Mouse (Mus musculus): ENCODE data around the gene Serbp1. TPM values are rescaled to one million over a fixed set of nuclear protein-coding genes. Genes with fewer than 3 reads are reported as not detected.

Gene Serbp1
- total and polyA plus RNA-seq, 3 experiments, result 1,043 to 1,809 (median 1,049) TPM

DNA sequence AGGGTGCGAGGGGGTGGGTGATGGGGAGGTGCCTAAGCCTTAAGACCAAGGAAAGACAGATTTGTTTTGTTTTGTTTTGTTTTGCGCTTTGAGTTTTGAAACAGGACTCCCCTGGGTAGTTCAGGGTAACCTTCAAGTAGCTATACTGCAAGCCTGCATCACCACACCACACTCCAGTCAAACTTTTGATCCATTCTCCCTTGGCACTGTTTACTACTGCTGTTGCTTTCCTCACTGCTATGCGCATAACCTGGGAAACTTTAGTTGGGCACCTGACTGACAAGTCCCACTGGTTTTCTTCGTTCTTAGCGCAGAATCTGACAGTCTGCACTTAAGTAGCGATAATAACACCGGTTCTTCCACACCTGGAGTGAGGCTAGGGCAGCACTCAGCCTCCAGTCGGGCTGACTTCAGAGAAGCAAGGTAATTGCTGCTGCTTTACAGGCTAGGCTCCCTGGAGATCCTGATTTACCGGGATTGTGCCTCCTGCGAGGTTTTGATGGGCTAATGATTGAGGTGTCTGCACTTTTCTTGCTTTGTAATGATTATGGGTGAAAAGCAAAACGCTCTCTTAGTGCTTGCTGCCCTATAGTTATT, 8.0 kb upstream of the Serbp1 start:
- H3K9ac ChIP-seq (ENCODE audit: control insufficient read depth, low read depth, low read length, poor library complexity, severe bottlenecking), result no peak overlapping the region
- no peak overlapping the region for H3K27ac ChIP-seq (ENCODE audit: control insufficient read depth, low read depth, low read length)
- TF ChIP-seq TAL1 (IDR thresholded peaks at IDR 0.05; ENCODE audit: low read length), result no peak
- TF ChIP-seq GATA1 (IDR thresholded peaks at IDR 0.05; ENCODE audit: low read depth, low read length), result no peak
- no peak for TF ChIP-seq ZC3H11A (IDR thresholded peaks at IDR 0.05; ENCODE audit: low read depth, low read length)
- no peak for TF ChIP-seq TCF12 (IDR thresholded peaks at IDR 0.05; ENCODE audit: low read depth, low read length)
- no peak for TF ChIP-seq MXI1 (IDR thresholded peaks at IDR 0.05; ENCODE audit: low read depth, low read length)
- no peak for TF ChIP-seq TBP (IDR thresholded peaks at IDR 0.05; ENCODE audit: low read depth, low read length)
- no peak for TF ChIP-seq KAT2A (conservative IDR thresholded peaks at IDR 0.05; ENCODE audit: low read depth, low read length)
- TF ChIP-seq POLR2AphosphoS2 (IDR thresholded peaks at IDR 0.05; ENCODE audit: low read length), result no peak
- TF ChIP-seq RAD21 (IDR thresholded peaks at IDR 0.05; ENCODE audit: low read depth, low read length), result no peak
- TF ChIP-seq USF2 (IDR thresholded peaks at IDR 0.05; ENCODE audit: borderline replicate concordance in 1 of 2, insufficient read depth in 1 of 2, low read depth in 1 of 2, low read length in 2 of 2), result no peak
- TF ChIP-seq ETS1 (IDR thresholded peaks at IDR 0.05; ENCODE audit: low read depth, low read length), result no peak
- TF ChIP-seq ZKSCAN1 (IDR thresholded peaks at IDR 0.05; ENCODE audit: low read depth, low read length), result no peak
- TF ChIP-seq CTCF (IDR thresholded peaks at IDR 0.05 in 2 of 3, conservative IDR thresholded peaks at IDR 0.05 in 1 of 3; ENCODE audit: control insufficient read depth in 1 of 3, insufficient read depth in 1 of 3, low read depth in 2 of 3, low read length in 3 of 3, poor library complexity in 1 of 3, severe bottlenecking in 1 of 3), result no peak
- no peak for TF ChIP-seq ZNF384 (IDR thresholded peaks at IDR 0.05; ENCODE audit: low read depth, low read length)
- no peak for TF ChIP-seq BHLHE40 (IDR thresholded peaks at IDR 0.05; ENCODE audit: borderline replicate concordance, low read depth, low read length)
- TF ChIP-seq RCOR1 (IDR thresholded peaks at IDR 0.05; ENCODE audit: low read depth, low read length), result no peak
- H3K9me3 ChIP-seq (replicated peaks; ENCODE audit: insufficient read depth, low read length), result no peaks in the 10 kb centered on the region
- H3K79me2 ChIP-seq (ENCODE audit: control insufficient read depth, insufficient read depth, low read length, poor library complexity), result no peaks in the 10 kb centered on the region
- no peak overlapping the region for H3K4me3 ChIP-seq (ENCODE audit: control insufficient read depth in 1 of 2, insufficient read depth in 1 of 2, low read depth in 2 of 2, low read length in 2 of 2)
- peaks cover 0 to 2% of the 10 kb centered on the region in 2 experiments; a peak in 1 of 4 replicates for H3K36me3 ChIP-seq (ENCODE audit: control insufficient read depth in 1 of 2, insufficient read depth in 2 of 2, low read length in 2 of 2)
- no peak for DNase-seq (ENCODE audit: low read depth, low spot score)
- H3K27me3 ChIP-seq (ENCODE audit: control insufficient read depth in 1 of 2, insufficient read depth in 2 of 2, low read length in 2 of 2), result peaks cover 2 to 3% of the 10 kb centered on the region in 2 experiments; a peak in 3 of 4 replicates
- no peaks in the 10 kb centered on the region for H3K4me1 ChIP-seq (ENCODE audit: control insufficient read depth in 1 of 2, insufficient read depth in 2 of 2, low read length in 2 of 2)

DNA sequence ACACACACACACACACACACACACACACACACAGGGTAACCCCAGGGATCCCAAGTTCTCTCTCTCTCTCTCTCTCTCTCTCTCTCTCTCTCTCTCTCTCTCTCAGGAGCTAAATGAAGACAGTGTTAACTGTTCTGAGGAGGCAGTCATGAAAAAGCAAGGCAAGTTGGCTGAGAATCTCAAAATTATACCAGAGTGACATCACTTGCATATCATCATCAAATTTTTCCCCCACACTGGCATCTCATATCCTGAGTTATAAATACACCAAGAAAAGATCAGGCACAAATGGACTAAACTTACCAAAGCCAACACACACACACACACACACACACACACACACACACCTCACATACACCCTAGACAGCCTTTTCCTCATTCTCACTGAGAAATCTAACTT, 7.0 kb upstream of the Serbp1 start:
- no peak for TF ChIP-seq MAX (IDR thresholded peaks at IDR 0.05; ENCODE audit: low read length)
- TF ChIP-seq MXI1 (IDR thresholded peaks at IDR 0.05; ENCODE audit: low read depth, low read length), result no peak
- no peak for TF ChIP-seq POLR2AphosphoS2 (IDR thresholded peaks at IDR 0.05; ENCODE audit: low read length)
- TF ChIP-seq KAT2A (conservative IDR thresholded peaks at IDR 0.05; ENCODE audit: low read depth, low read length), result no peak
- TF ChIP-seq ZKSCAN1 (IDR thresholded peaks at IDR 0.05; ENCODE audit: low read depth, low read length), result no peak
- peaks cover 0 to 2% of the 10 kb centered on the region in 2 experiments; a peak in 1 of 4 replicates for H3K36me3 ChIP-seq (ENCODE audit: control insufficient read depth in 1 of 2, insufficient read depth in 2 of 2, low read length in 2 of 2)
- no peak overlapping the region for H3K9ac ChIP-seq (ENCODE audit: control insufficient read depth, low read depth, low read length, poor library complexity, severe bottlenecking)
- H3K9me3 ChIP-seq (replicated peaks; ENCODE audit: insufficient read depth, low read length), result no peaks in the 10 kb centered on the region
- H3K79me2 ChIP-seq (ENCODE audit: control insufficient read depth, insufficient read depth, low read length, poor library complexity), result no peaks in the 10 kb centered on the region
- H3K27me3 ChIP-seq (ENCODE audit: control insufficient read depth in 1 of 2, insufficient read depth in 2 of 2, low read length in 2 of 2), result peaks cover under 1 to 4% of the 10 kb centered on the region in 2 experiments; a peak in 3 of 4 replicates
- H3K4me3 ChIP-seq (ENCODE audit: control insufficient read depth in 1 of 2, insufficient read depth in 1 of 2, low read depth in 2 of 2, low read length in 2 of 2), result no peak overlapping the region
- no peak for DNase-seq (ENCODE audit: low read depth, low spot score)
- no peak overlapping the region for H3K27ac ChIP-seq (ENCODE audit: control insufficient read depth, low read depth, low read length)
- no peaks in the 10 kb centered on the region for H3K4me1 ChIP-seq (ENCODE audit: control insufficient read depth in 1 of 2, insufficient read depth in 2 of 2, low read length in 2 of 2)

Data from MEL (cell line).